Comparison of ENCODE assay signal across 16 mouse cellular contexts in the genomic region with DNA sequence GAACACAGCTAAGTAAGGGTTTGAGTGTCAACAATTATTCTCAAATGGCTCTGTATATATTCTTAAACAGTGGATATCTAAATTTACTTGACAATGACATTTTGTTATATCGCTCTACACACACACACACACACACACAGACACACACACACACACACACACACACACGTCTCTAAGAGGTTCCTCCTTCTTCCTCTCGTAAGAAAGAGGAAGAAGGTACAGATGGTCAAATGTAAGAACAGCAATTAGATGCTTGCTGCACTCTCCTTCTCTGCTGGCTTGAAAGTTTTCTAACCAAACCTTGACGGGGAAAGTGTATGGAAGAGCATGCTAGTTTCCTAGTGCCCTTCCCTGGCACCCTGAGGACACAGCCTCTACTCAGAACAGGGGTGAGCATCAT. TPM values are rescaled to one million over a fixed set of nuclear protein-coding genes. Genes with fewer than 3 reads are reported as not detected.
DNase-seq lines count a peak whose midpoint lies in the region; ATAC-seq and TF ChIP-seq lines count a peak whose summit lies in the region.
"Had no signal": no experiment of that assay in that cellular context is flagged by ENCODE, and none has a peak within 500 bp of the region (broad histone marks: within the 10 kb centered on the region; RNA-seq: fewer than 3 reads in every experiment).

No protein-coding gene starts in this region.

- 62% methylated on average over 4 of the region's 4 CpGs for WGBS in kidney, postnatal 0 days

- H3K4me2 ChIP-seq in kidney, postnatal 0 days (ENCODE audit: low read length): no peak overlapping the region
- H3K4me2 ChIP-seq: embryonic facial prominence, embryonic 12.5 days had no signal

- no peak overlapping the region for H3K9ac ChIP-seq in kidney, postnatal 0 days (ENCODE audit: low read depth, low read length)
- H3K9ac ChIP-seq: embryonic facial prominence, embryonic 12.5 days; liver, embryonic 14.5 days had no signal

- H3K27ac ChIP-seq in kidney, postnatal 0 days: peak overlapping the region; percentile 78
- H3K27ac ChIP-seq: embryonic facial prominence, embryonic 12.5 days; heart, embryonic 10.5 days; liver, embryonic 14.5 days had no signal

- DNase-seq in kidney, postnatal 0 days (ENCODE audit: low spot score): no peak
- no peak for DNase-seq in kidney, adult 9 months
- DNase-seq in MEL-GATA-1-ER (ENCODE audit: extremely low read depth, low read depth): peak; percentile 64
- DNase-seq in urinary bladder, postnatal 25 days (ENCODE audit: low spot score): no peak
- no peak for DNase-seq in urinary bladder, adult 2 months (ENCODE audit: low spot score)
- DNase-seq: adrenal gland, adult 2 months; heart, postnatal 36 days; kidney, adult 2 months; lung, postnatal 10 days; thymus, adult 2 months had no signal

- no peak for TF ChIP-seq CTCF in kidney, postnatal 0 days (IDR thresholded peaks at IDR 0.05; ENCODE audit: low read depth)

- ATAC-seq in kidney, postnatal 0 days (replicated peaks; ENCODE audit: low FRiP score, low read depth): no peak
- ATAC-seq in granulocyte monocyte progenitor cell, adult 5-6 weeks (replicated peaks; ENCODE audit: poor library complexity, severe bottlenecking): peak; percentile 93
- peak; percentile 67 for ATAC-seq in monocyte, adult 5-6 weeks (replicated peaks; ENCODE audit: insufficient number of reproducible peaks, low FRiP score, low TSS enrichment, poor library complexity, severe bottlenecking)
- ATAC-seq: midbrain, embryonic 16.5 days had no signal

- H3K4me3 ChIP-seq in kidney, postnatal 0 days (replicated peaks; ENCODE audit: low read depth, low read length): no peak overlapping the region
- H3K4me3 ChIP-seq: embryonic facial prominence, embryonic 12.5 days; heart, embryonic 10.5 days had no signal

- H3K4me1 ChIP-seq in kidney, postnatal 0 days (replicated peaks; ENCODE audit: insufficient read depth, low read length): peaks cover 6% of the 10 kb centered on the region; the same call in 1 of the 2 replicates

- no peaks in the 10 kb centered on the region for H3K27me3 ChIP-seq in kidney, postnatal 0 days (ENCODE audit: insufficient read depth, low read length)
- H3K27me3 ChIP-seq: embryonic facial prominence, embryonic 12.5 days had no signal

- no peaks in the 10 kb centered on the region for H3K36me3 ChIP-seq in kidney, postnatal 0 days (ENCODE audit: insufficient read depth, low read length)
- H3K36me3 ChIP-seq: embryonic facial prominence, embryonic 12.5 days; heart, embryonic 10.5 days had no signal

- no peaks in the 10 kb centered on the region for H3K9me3 ChIP-seq in kidney, postnatal 0 days (replicated peaks; ENCODE audit: low read length)
- H3K9me3 ChIP-seq: embryonic facial prominence, embryonic 12.5 days; heart, embryonic 10.5 days had no signal

RNA-seq across cellular contexts. Expression of a gene that starts 39.1 kb away (rescaled TPM):
- 189 and 190 TPM in 2 replicates for polyA plus RNA-seq in kidney, postnatal 0 days (2015; fragmentation: Nextera tagmentation; extraction: Ambion mirVana)
- 130 and 138 TPM in 2 replicates for total RNA-seq in granulocyte monocyte progenitor cell, adult 5-6 weeks (2014; fragmentation: Nextera tagmentation)
- 104 and 135 TPM in 2 replicates for total RNA-seq in granulocyte monocyte progenitor cell, adult 5-6 weeks (2017)
- total RNA-seq in monocyte, adult 5-6 weeks (2017): 25.1 to 38.6 TPM (median 32.4 TPM) in 3 replicates
- 3,856 and 5,107 TPM in 2 replicates for polyA plus RNA-seq in urinary bladder, adult 2 months (2012; rRNA removed)
